Comparison of ENCODE assay signal across 23 mouse cellular contexts in genomic region chr13:78118715-78119114, GRCm38 (mm10).
DNase-seq lines count a peak whose midpoint lies in the region; ATAC-seq and TF ChIP-seq lines count a peak whose summit lies in the region.
"Had no signal": no experiment of that assay in that cellular context is flagged by ENCODE, and none has a peak within 500 bp of the region (broad histone marks: within the 10 kb centered on the region; RNA-seq: fewer than 3 reads in every experiment).

No protein-coding gene starts in this region.

- H3K4me2 ChIP-seq in CH12.LX (ENCODE audit: insufficient read depth, low read depth, poor library complexity, severe bottlenecking), result no peak overlapping the region
- H3K4me2 ChIP-seq in stomach, postnatal 0 days (replicated peaks; ENCODE audit: low read depth), result no peak overlapping the region

- WGBS in stomach, postnatal 0 days, result 78% methylated on average over 1 of the region's 1 CpGs

- H3K79me2 ChIP-seq in CH12.LX (replicated peaks; ENCODE audit: control insufficient read depth, extremely low read depth, insufficient read depth, poor library complexity, severe bottlenecking) (no peaks in the 10 kb centered on the region), MEL (ENCODE audit: control insufficient read depth, insufficient read depth, low read length, poor library complexity) (no peaks in the 10 kb centered on the region)

- H3K4me3 ChIP-seq in CH12.LX (replicated peaks in 1 of 3; ENCODE audit: low read depth in 2 of 3, low read length in 2 of 3, poor library complexity in 1 of 3) (no peak overlapping the region), ES-E14 (ENCODE audit: insufficient read depth in 1 of 2, low read depth in 1 of 2, low read length in 2 of 2, poor library complexity in 1 of 2, severe bottlenecking in 1 of 2) (no peak overlapping the region), MEL (ENCODE audit: control insufficient read depth in 1 of 2, insufficient read depth in 1 of 2, low read depth in 2 of 2, low read length in 2 of 2) (no peak overlapping the region)
- no peak overlapping the region for H3K4me3 ChIP-seq in stomach, postnatal 0 days (ENCODE audit: low read depth, low read length)

- ATAC-seq in stomach, postnatal 0 days (ENCODE audit: low FRiP score, low TSS enrichment), result no peak
- ATAC-seq: activated CD4-positive, CD25-positive, alpha-beta regulatory T cell, adult 4 months; CD4-positive, CD25-positive, alpha-beta regulatory T cell, adult 4 months; Patski had no signal

- in situ Hi-C loops in CH12.LX (cut with MboI; ENCODE audit: low pct_ligation_motif_present, low pct_unique_long_range_greater_than_20kb, low sequenced_read_pairs) (no loop called here), ES-E14 (cut with MboI; ENCODE audit: low sequenced_read_pairs in 2 of 2, unreplicated experiment in 2 of 2) (no loop called here)

- H3K9me3 ChIP-seq in CH12.LX (replicated peaks; ENCODE audit: low read length) (no peaks in the 10 kb centered on the region), ES-E14 (ENCODE audit: control insufficient read depth, insufficient read depth, low read depth, low read length) (no peaks in the 10 kb centered on the region), MEL (replicated peaks; ENCODE audit: insufficient read depth, low read length) (no peaks in the 10 kb centered on the region)
- no peaks in the 10 kb centered on the region for H3K9me3 ChIP-seq in stomach, postnatal 0 days (ENCODE audit: control insufficient read depth, low read length)
- H3K9me3 ChIP-seq: G1E had no signal

- peaks cover 0 to 6% of the 10 kb centered on the region in 2 experiments for H3K36me3 ChIP-seq in CH12.LX (replicated peaks in 1 of 2; ENCODE audit: control insufficient read depth in 1 of 2, insufficient read depth in 1 of 2, low read length in 1 of 2)
- no peaks in the 10 kb centered on the region for H3K36me3 ChIP-seq in ES-E14 (ENCODE audit: control insufficient read depth, insufficient read depth, low read length, poor library complexity, severe bottlenecking)
- no peaks in the 10 kb centered on the region for H3K36me3 ChIP-seq in MEL (ENCODE audit: control insufficient read depth in 1 of 2, insufficient read depth in 2 of 2, low read length in 2 of 2)
- H3K36me3 ChIP-seq in stomach, postnatal 0 days (ENCODE audit: control insufficient read depth, insufficient read depth, low read length), result no peaks in the 10 kb centered on the region

- TF ChIP-seq RAD21 in CH12.LX (IDR thresholded peaks at IDR 0.05; ENCODE audit: low read depth, low read length), result no peak
- TF ChIP-seq RAD21 in MEL (IDR thresholded peaks at IDR 0.05; ENCODE audit: low read depth, low read length), result no peak

- H3K27me3 ChIP-seq in CH12.LX (replicated peaks), result no peaks in the 10 kb centered on the region
- H3K27me3 ChIP-seq in MEL (ENCODE audit: control insufficient read depth in 1 of 2, insufficient read depth in 2 of 2, low read length in 2 of 2), result no peaks in the 10 kb centered on the region
- H3K27me3 ChIP-seq in stomach, postnatal 0 days (ENCODE audit: control insufficient read depth, insufficient read depth, low read length), result no peaks in the 10 kb centered on the region
- H3K27me3 ChIP-seq: Patski had no signal

- H3K4me1 ChIP-seq in CH12.LX (ENCODE audit: control insufficient read depth in 1 of 2, insufficient read depth in 2 of 2), result peaks cover 0 to 3% of the 10 kb centered on the region in 2 experiments; a peak in 1 of 4 replicates
- H3K4me1 ChIP-seq in ES-E14 (ENCODE audit: control insufficient read depth in 2 of 2, insufficient read depth in 2 of 2, low read length in 2 of 2, poor library complexity in 1 of 2), result no peaks in the 10 kb centered on the region
- H3K4me1 ChIP-seq in MEL (ENCODE audit: control insufficient read depth in 1 of 2, insufficient read depth in 2 of 2, low read length in 2 of 2), result no peaks in the 10 kb centered on the region; a peak in 1 of 4 replicates
- H3K4me1 ChIP-seq in stomach, postnatal 0 days (replicated peaks; ENCODE audit: control insufficient read depth, insufficient read depth), result no peaks in the 10 kb centered on the region

- DNase-seq in CH12.LX (ENCODE audit: extremely low read depth), result no peak
- DNase-seq in ES-E14 (ENCODE audit: low read depth, low spot score), result no peak
- DNase-seq in MEL (ENCODE audit: low read depth, low spot score), result no peak
- DNase-seq in left cerebral cortex, adult 8-10 months (ENCODE audit: low spot score in 2 of 2), result no peak
- no peak for DNase-seq in stomach, postnatal 0 days (ENCODE audit: low spot score)
- DNase-seq in lung, postnatal 14 days, result no peak
- DNase-seq: adrenal gland, adult 2 months; adrenal gland, adult 8-10 months; adrenal gland, postnatal 10 days; adrenal gland, postnatal 14 days; adrenal gland, postnatal 25 days; adrenal gland, postnatal 36 days; B cell, adult 2 months; cerebellum, adult 11 months; cerebellum, adult 11-12 months; cerebellum, adult 18-20 months; cerebellum, adult 2 months; cerebellum, adult 8-10 months; cerebellum, adult 9-10 months had no signal

- TF ChIP-seq CTCF in CH12.LX (conservative IDR thresholded peaks at IDR 0.05 in 1 of 2, IDR thresholded peaks at IDR 0.05 in 1 of 2; ENCODE audit: low read depth in 2 of 2, low read length in 2 of 2) (no peak), MEL (IDR thresholded peaks at IDR 0.05 in 2 of 3, conservative IDR thresholded peaks at IDR 0.05 in 1 of 3; ENCODE audit: control insufficient read depth in 1 of 3, insufficient read depth in 1 of 3, low read depth in 2 of 3, low read length in 3 of 3, poor library complexity in 1 of 3, severe bottlenecking in 1 of 3) (no peak)
- no peak for TF ChIP-seq CTCF in stomach, postnatal 0 days (IDR thresholded peaks at IDR 0.05; ENCODE audit: low read depth)

- no peak for TF ChIP-seq EP300 in CH12.LX (IDR thresholded peaks at IDR 0.05; ENCODE audit: low read length)
- no peak for TF ChIP-seq EP300 in MEL (IDR thresholded peaks at IDR 0.05; ENCODE audit: low read depth in 1 of 2, low read length in 2 of 2)
- no peak for TF ChIP-seq EP300 in stomach, postnatal 0 days (optimal IDR thresholded peaks at IDR 0.05)

- no peak overlapping the region for H3K9ac ChIP-seq in CH12.LX (ENCODE audit: insufficient read depth, low read depth)
- no peak overlapping the region for H3K9ac ChIP-seq in ES-E14 (ENCODE audit: insufficient read depth, low read depth, low read length, poor library complexity, severe bottlenecking)
- H3K9ac ChIP-seq in MEL (ENCODE audit: control insufficient read depth, low read depth, low read length, poor library complexity, severe bottlenecking), result no peak overlapping the region
- no peak overlapping the region for H3K9ac ChIP-seq in stomach, postnatal 0 days (ENCODE audit: low read length)

- TF ChIP-seq POLR2A in CH12.LX (IDR thresholded peaks at IDR 0.05; ENCODE audit: low read depth, low read length) (no peak), MEL (IDR thresholded peaks at IDR 0.05; ENCODE audit: control insufficient read depth in 1 of 2, insufficient read depth in 1 of 2, low read depth in 1 of 2, low read length in 2 of 2, poor library complexity in 1 of 2) (no peak)

- dilution Hi-C loops in CH12.LX (cut with MboI; ENCODE audit: extremely low pct_ligation_motif_present, extremely low pct_unique_long_range_greater_than_20kb, low sequenced_read_pairs), result no loop called here

- H3K27ac ChIP-seq in CH12.LX (ENCODE audit: insufficient read depth, low read depth) (no peak overlapping the region), ES-E14 (ENCODE audit: insufficient read depth, low read depth, low read length, poor library complexity, severe bottlenecking) (no peak overlapping the region), MEL (ENCODE audit: control insufficient read depth, low read depth, low read length) (no peak overlapping the region)
- H3K27ac ChIP-seq in stomach, postnatal 0 days (replicated peaks), result no peak overlapping the region

TF ChIP-seq in CH12.LX, 34 proteins besides CTCF, POLR2A, EP300 and RAD21:
- TF ChIP-seq ZKSCAN1 (IDR thresholded peaks at IDR 0.05; ENCODE audit: borderline replicate concordance, low read depth, low read length) (no peak), MAFK (IDR thresholded peaks at IDR 0.05; ENCODE audit: insufficient replicate concordance, low read length) (peak; percentile 64; the same call in 1 of the 2 replicates)

TF ChIP-seq in ES-E14, 5 proteins besides CTCF, POLR2A, EP300 and RAD21:
- TF ChIP-seq ZNF384 (IDR thresholded peaks at IDR 0.05; ENCODE audit: low read depth, low read length) (no peak), MAFK (IDR thresholded peaks at IDR 0.05; ENCODE audit: insufficient read depth, low read depth, low read length) (0 out of 2 replicates have a peak, but pooled peaks have one; percentile 24)

TF ChIP-seq in MEL, 35 proteins besides CTCF, POLR2A, EP300 and RAD21:
- TF ChIP-seq MAFK (IDR thresholded peaks at IDR 0.05; ENCODE audit: borderline replicate concordance, low read depth, low read length) (peak; percentile 53; the same call in 1 of the 2 replicates), NELFE (IDR thresholded peaks at IDR 0.05; ENCODE audit: low read depth, low read length) (no peak)
TF ChIP-seq in MEL: peak in this region for 1.

Comparison
In these comparisons a context has a peak if more than half of its experiments do, and no peak if none do; other contexts are left out.
1. Of the 35 proteins assayed by ChIP-seq in both MEL and CH12.LX: peak only in MEL: none; only in CH12.LX: none; in both: MAFK; in neither: 34.